Mouse (Mus musculus): Measurements from ENCODE around the gene Slit1.

The Slit1 gene

GRCm38 (mm10) chr19:41686194-41686593, 57.3 kb downstream of the Slit1 start:
- DNase-seq (ENCODE audit: low spot score), result no peak

- DNase-seq (ENCODE audit: low spot score), result no peak
These were observed 57.9 kb downstream of the Slit1 start for GRCm38 (mm10) chr19:41685453-41686086.

- DNase-seq (ENCODE audit: low spot score), result no peak
These were observed 58.6 kb downstream of the Slit1 start for GRCm38 (mm10) chr19:41684874-41685273.

GRCm38 (mm10) chr19:41683951-41684350, 59.5 kb downstream of the Slit1 start:
- DNase-seq (ENCODE audit: low spot score), result no peak

GRCm38 (mm10) chr19:41680267-41680666, 63.2 kb downstream of the Slit1 start:
- DNase-seq (ENCODE audit: low spot score), result no peak

GRCm38 (mm10) chr19:41679028-41679427, 64.4 kb downstream of the Slit1 start:
- no peak for DNase-seq (ENCODE audit: low spot score)

GRCm38 (mm10) chr19:41677575-41677974, 65.9 kb downstream of the Slit1 start:
- DNase-seq (ENCODE audit: low spot score), result no peak

GRCm38 (mm10) chr19:41675583-41675982, 67.9 kb downstream of the Slit1 start:
- no peak for DNase-seq (ENCODE audit: low spot score)

- DNase-seq (ENCODE audit: low spot score), result no peak
These were observed 69.1 kb downstream of the Slit1 start for GRCm38 (mm10) chr19:41674366-41674765.

GRCm38 (mm10) chr19:41672836-41673235, 70.6 kb downstream of the Slit1 start:
- no peak for DNase-seq (ENCODE audit: low spot score)

GRCm38 (mm10) chr19:41670931-41671330, 72.5 kb downstream of the Slit1 start:
- DNase-seq (ENCODE audit: low spot score), result no peak

GRCm38 (mm10) chr19:41670473-41670872, 73.0 kb downstream of the Slit1 start:
- no peak for DNase-seq (ENCODE audit: low spot score)

- DNase-seq (ENCODE audit: low spot score), result no peak
These were observed 73.6 kb downstream of the Slit1 start for GRCm38 (mm10) chr19:41669747-41670342.

GRCm38 (mm10) chr19:41667591-41667990, 75.9 kb downstream of the Slit1 start:
- DNase-seq (ENCODE audit: low spot score), result no peak

GRCm38 (mm10) chr19:41665941-41666340, 77.5 kb downstream of the Slit1 start:
- DNase-seq (ENCODE audit: low spot score), result no peak

- no peak for DNase-seq (ENCODE audit: low spot score)
These were observed 79.8 kb downstream of the Slit1 start for GRCm38 (mm10) chr19:41663506-41664242.

- DNase-seq (ENCODE audit: low spot score), result no peak
These were observed 82.0 kb downstream of the Slit1 start for GRCm38 (mm10) chr19:41661466-41661865.

GRCm38 (mm10) chr19:41660999-41661374, 82.5 kb downstream of the Slit1 start:
- DNase-seq (ENCODE audit: low spot score), result no peak

GRCm38 (mm10) chr19:41660294-41660998, 83.0 kb downstream of the Slit1 start:
- no peak for DNase-seq (ENCODE audit: low spot score)

GRCm38 (mm10) chr19:41657446-41657845, 86.0 kb downstream of the Slit1 start:
- DNase-seq (ENCODE audit: low spot score), result no peak

- DNase-seq (ENCODE audit: low spot score), result no peak
These were observed 86.8 kb downstream of the Slit1 start for GRCm38 (mm10) chr19:41656671-41657070.

GRCm38 (mm10) chr19:41655970-41656369, 87.5 kb downstream of the Slit1 start:
- DNase-seq (ENCODE audit: low spot score), result peak; percentile 60
